Mouse (Mus musculus): ENCODE results near the gene Gm20852. TPM values are rescaled to one million over a fixed set of nuclear protein-coding genes. Genes with fewer than 3 reads are reported as not detected.
"Not testable (repeated sequence)": the region's sequence is repeated elsewhere in the genome, so short reads cannot be mapped to it uniquely, and the experiment has no call there.

Gene Gm20852
- not detected for total RNA-seq (2022)

DNA sequence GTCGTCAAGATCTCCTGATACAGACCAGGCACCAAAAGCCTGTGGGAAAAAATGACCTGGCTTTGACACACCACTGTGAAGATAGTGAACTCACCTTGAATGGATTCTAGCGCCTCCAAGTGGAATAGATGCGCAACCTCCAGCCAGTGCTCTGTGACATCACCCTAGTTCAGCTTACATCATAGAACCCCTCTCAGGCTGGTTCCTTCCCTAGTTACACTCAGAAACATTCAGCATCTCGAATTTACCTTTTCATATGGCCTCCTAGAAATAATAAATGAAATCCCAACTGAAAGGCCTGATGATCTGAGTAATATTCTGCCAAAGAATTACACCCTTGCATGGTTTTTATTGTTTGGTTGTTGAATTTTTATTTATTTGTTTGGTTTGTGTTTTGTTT lies at the start of gene Gm20852:
Gm20852 (minus strand) TSS at position 101 of the 400 bp plus-strand sequence.
- not testable (repeated sequence) for DNase-seq (ENCODE audit: low spot score in 2 of 2)

Data from left cerebral cortex, adult 8-10 months (tissue).